Mouse (Mus musculus): ENCODE data around the gene Ap2m1. TPM values are rescaled to one million over a fixed set of nuclear protein-coding genes. Genes with fewer than 3 reads are reported as not detected.

Ap2m1 gene
- polyA plus RNA-seq, 1 experiment, result 1,383 TPM

- H3K27ac ChIP-seq (ENCODE audit: insufficient read depth, low read length), result no peak overlapping the region
- H3K4me1 ChIP-seq (ENCODE audit: control insufficient read depth, insufficient read depth, low read length), result no peaks in the 10 kb centered on the region
- H3K4me3 ChIP-seq (ENCODE audit: insufficient read depth, low read length), result no peak overlapping the region
- TF ChIP-seq POLR2A (IDR thresholded peaks at IDR 0.05; ENCODE audit: extremely low read depth, insufficient read depth, low read length), result no peak
- TF ChIP-seq CTCF (IDR thresholded peaks at IDR 0.05; ENCODE audit: extremely low read depth, insufficient read depth, low read length), result no peak
Observed at GRCm38 (mm10) chr16:20565075-20565474, 29.8 kb downstream of the Ap2m1 start.

- TF ChIP-seq CTCF (IDR thresholded peaks at IDR 0.05; ENCODE audit: extremely low read depth, insufficient read depth, low read length) (no peak), POLR2A (IDR thresholded peaks at IDR 0.05; ENCODE audit: extremely low read depth, insufficient read depth, low read length) (peak; percentile 36; the same call in 1 of the 2 replicates)
- Histone ChIP-seq H3K27ac (ENCODE audit: insufficient read depth, low read length) (no peak within 1 kb of the TSS), H3K4me3 (ENCODE audit: insufficient read depth, low read length) (peak within 1 kb of the TSS; percentile 56), H3K4me1 (ENCODE audit: control insufficient read depth, insufficient read depth, low read length) (no peaks in the 10 kb centered on the region)
Observed at GRCm38 (mm10) chr16:20589366-20589938, 54.2 kb downstream of the Ap2m1 start, which contains the start of gene Vwa5b2. Gene Vwa5b2 (plus strand): TSS chr16:20589471.

GRCm38 (mm10) chr16:20589939-20590679, 54.8 kb downstream of the Ap2m1 start:
- no peak for TF ChIP-seq POLR2A (IDR thresholded peaks at IDR 0.05; ENCODE audit: extremely low read depth, insufficient read depth, low read length)
- no peak for TF ChIP-seq CTCF (IDR thresholded peaks at IDR 0.05; ENCODE audit: extremely low read depth, insufficient read depth, low read length)
- no peaks in the 10 kb centered on the region for H3K4me1 ChIP-seq (ENCODE audit: control insufficient read depth, insufficient read depth, low read length)
- H3K27ac ChIP-seq (ENCODE audit: insufficient read depth, low read length), result no peak overlapping the region
- H3K4me3 ChIP-seq (ENCODE audit: insufficient read depth, low read length), result peak overlapping the region; percentile 56

- Histone ChIP-seq H3K27ac (ENCODE audit: insufficient read depth, low read length) (no peak overlapping the region), H3K4me1 (ENCODE audit: control insufficient read depth, insufficient read depth, low read length) (no peaks in the 10 kb centered on the region), H3K4me3 (ENCODE audit: insufficient read depth, low read length) (peak overlapping the region; percentile 56)
- TF ChIP-seq CTCF (IDR thresholded peaks at IDR 0.05; ENCODE audit: extremely low read depth, insufficient read depth, low read length) (no peak), POLR2A (IDR thresholded peaks at IDR 0.05; ENCODE audit: extremely low read depth, insufficient read depth, low read length) (no peak)
Observed at GRCm38 (mm10) chr16:20590680-20591038, 55.4 kb downstream of the Ap2m1 start.

- peak overlapping the region; percentile 56 for H3K4me3 ChIP-seq (ENCODE audit: insufficient read depth, low read length)
- no peaks in the 10 kb centered on the region for H3K4me1 ChIP-seq (ENCODE audit: control insufficient read depth, insufficient read depth, low read length)
- TF ChIP-seq POLR2A (IDR thresholded peaks at IDR 0.05; ENCODE audit: extremely low read depth, insufficient read depth, low read length) (no peak), CTCF (IDR thresholded peaks at IDR 0.05; ENCODE audit: extremely low read depth, insufficient read depth, low read length) (no peak)
- H3K27ac ChIP-seq (ENCODE audit: insufficient read depth, low read length), result no peak overlapping the region
Observed at GRCm38 (mm10) chr16:20591076-20591705, 55.9 kb downstream of the Ap2m1 start.

Other genes starting within 250 kb of the Ap2m1 start
- gene Parl, start 233.1 kb upstream of the Ap2m1 start, polyA plus RNA-seq (2012; rRNA removed), result 45.4 and 51.5 TPM in 2 replicates
- gene Cyp2ab1, start 210.1 kb upstream of the Ap2m1 start, polyA plus RNA-seq (2012; rRNA removed), result 0.11 TPM in 1 of 2 replicates, not detected in the other
- 296 and 313 TPM in 2 replicates for gene Abcc5, start 109.1 kb upstream of the Ap2m1 start, polyA plus RNA-seq (2012; rRNA removed)
- 49.1 and 50.4 TPM in 2 replicates for gene Eif2b5, start 36.7 kb upstream of the Ap2m1 start, polyA plus RNA-seq (2012; rRNA removed)
- 41.7 and 42.5 TPM in 2 replicates for gene Dvl3, start 18.5 kb upstream of the Ap2m1 start, polyA plus RNA-seq (2012; rRNA removed)
- 78.5 and 83.5 TPM in 2 replicates for gene Abcf3, start 13.1 kb downstream of the Ap2m1 start, polyA plus RNA-seq (2012; rRNA removed)
- gene Vwa5b2, start 54.0 kb downstream of the Ap2m1 start, polyA plus RNA-seq (2012; rRNA removed), result 102 and 119 TPM in 2 replicates
- 2.5 and 3.1 TPM in 2 replicates for gene Eef1akmt4, start 76.1 kb downstream of the Ap2m1 start, polyA plus RNA-seq (2012; rRNA removed)
- not detected in 2 replicates for gene Gm49333, start 76.1 kb downstream of the Ap2m1 start, polyA plus RNA-seq (2012; rRNA removed)
- gene Alg3, start 76.3 kb downstream of the Ap2m1 start, polyA plus RNA-seq (2012; rRNA removed), result 16.4 and 18.3 TPM in 2 replicates
- 188 and 191 TPM in 2 replicates for gene Camk2n2, start 85.8 kb downstream of the Ap2m1 start, polyA plus RNA-seq (2012; rRNA removed)
- gene Ece2, start 94.3 kb downstream of the Ap2m1 start, polyA plus RNA-seq (2012; rRNA removed), result 25.4 and 28.3 TPM in 2 replicates
- gene Psmd2, start 116.2 kb downstream of the Ap2m1 start, polyA plus RNA-seq (2012; rRNA removed), result 173 TPM in 2 replicates
- 157 and 158 TPM in 2 replicates for gene Eif4g1, start 132.8 kb downstream of the Ap2m1 start, polyA plus RNA-seq (2012; rRNA removed)
- 316 and 358 TPM in 2 replicates for gene Fam131a, start 157.8 kb downstream of the Ap2m1 start, polyA plus RNA-seq (2012; rRNA removed)
- 52.5 and 53.1 TPM in 2 replicates for gene Polr2h, start 182.2 kb downstream of the Ap2m1 start, polyA plus RNA-seq (2012; rRNA removed)
- 122 and 132 TPM in 2 replicates for gene Clcn2, start 182.3 kb downstream of the Ap2m1 start, polyA plus RNA-seq (2012; rRNA removed)
- 71.8 and 94.6 TPM in 2 replicates for gene Chrd, start 197.6 kb downstream of the Ap2m1 start, polyA plus RNA-seq (2012; rRNA removed)
- 20.6 and 27.1 TPM in 2 replicates for gene Thpo, start 199.0 kb downstream of the Ap2m1 start, polyA plus RNA-seq (2012; rRNA removed)